Mouse (Mus musculus) MEL (cell line): ENCODE results near the gene Dcun1d4. TPM values are rescaled to one million over a fixed set of nuclear protein-coding genes. Genes with fewer than 3 reads are reported as not detected.

ENCODE experiments used
- DNase-seq: peaks from one replicate; pipeline ENCODE4 v3.0.0; 2011; ENCODE audit warnings: low read depth, low spot score
- H3K27ac ChIP-seq: 2 replicates; pipeline ENCODE4 v1.5.1; 2012; ENCODE audit warnings: low read depth, mild to moderate bottlenecking, control low read depth, low read length, moderate library complexity; ENCODE audit not compliant: control insufficient read depth
- H3K27me3 ChIP-seq, 2 experiments: fragments of 150-350 bp in 1 of 2; sonication (generic) in 1 of 2; 2 replicates each; pipeline ENCODE4 v1.6.1; 2012; ENCODE audit warnings: low read length in 2 of 2, mild to moderate bottlenecking in 2 of 2, improper control_type of control experiment in 1 of 2, moderate library complexity in 1 of 2; ENCODE audit not compliant: insufficient read depth in 2 of 2, control insufficient read depth in 1 of 2
- H3K36me3 ChIP-seq, 2 experiments: 2 replicates each; pipeline ENCODE4 v1.6.1; 2012 to 2014; ENCODE audit warnings: low read length in 2 of 2, improper control_type of control experiment in 1 of 2, inconsistent platforms in 1 of 2, mild to moderate bottlenecking in 1 of 2; ENCODE audit not compliant: insufficient read depth in 2 of 2, control insufficient read depth in 1 of 2
- H3K4me1 ChIP-seq, 2 experiments: fragments of 150-350 bp in 1 of 2; sonication (generic) in 1 of 2; 2 replicates each; pipeline ENCODE4 v1.6.1; 2012; ENCODE audit warnings: low read length in 2 of 2, improper control_type of control experiment in 1 of 2, mild to moderate bottlenecking in 1 of 2; ENCODE audit not compliant: insufficient read depth in 2 of 2, control insufficient read depth in 1 of 2
- H3K4me3 ChIP-seq, 2 experiments: fragments of 150-350 bp in 1 of 2; sonication (generic) in 1 of 2; 2 replicates each; pipeline ENCODE4 v1.5.1; 2012; ENCODE audit warnings: low read depth in 2 of 2, low read length in 2 of 2, mild to moderate bottlenecking in 2 of 2, moderate library complexity in 2 of 2, control low read depth in 1 of 2, improper control_type of control experiment in 1 of 2; ENCODE audit not compliant: control insufficient read depth in 1 of 2, insufficient read depth in 1 of 2
- H3K79me2 ChIP-seq: 2 replicates; pipeline ENCODE4 v1.6.1; 2012; ENCODE audit warnings: mild to moderate bottlenecking, low read length, moderate library complexity; ENCODE audit not compliant: control insufficient read depth, poor library complexity, insufficient read depth
- H3K9ac ChIP-seq: 2 replicates; pipeline ENCODE4 v1.6.1; 2012; ENCODE audit warnings: low read depth, mild to moderate bottlenecking, control low read depth, low read length, moderate library complexity; ENCODE audit not compliant: control insufficient read depth, poor library complexity, severe bottlenecking
- H3K9me3 ChIP-seq: fragments of 150-350 bp; sonication (generic); replicated peaks from 2 replicates; pipeline ENCODE4 v1.6.1; 2012; ENCODE audit warnings: mild to moderate bottlenecking, low read length, improper control_type of control experiment, moderate library complexity; ENCODE audit not compliant: insufficient read depth
- ELF1 ChIP-seq: IDR thresholded peaks from 2 replicates; pipeline ENCODE4 v1.6.1; 2014; ENCODE audit warnings: low read depth, mild to moderate bottlenecking, inconsistent platforms, low read length, improper control_type of control experiment, moderate library complexity
- HCFC1 ChIP-seq: IDR thresholded peaks from 2 replicates; pipeline ENCODE4 v1.6.1; 2012; ENCODE audit warnings: low read depth, mild to moderate bottlenecking, inconsistent platforms, low read length, improper control_type of control experiment, moderate library complexity
- JUND ChIP-seq: IDR thresholded peaks from 2 replicates; pipeline ENCODE4 v1.6.1; 2011; ENCODE audit warnings: low read depth, mild to moderate bottlenecking, improper control_type of control experiment, low read length
- KAT2A ChIP-seq: conservative IDR thresholded peaks from 2 replicates; pipeline ENCODE4 v1.6.1; 2012; ENCODE audit warnings: low read depth, low read length, improper control_type of control experiment, inconsistent platforms
- MAX ChIP-seq: IDR thresholded peaks from 2 replicates; pipeline ENCODE4 v1.6.1; 2011; ENCODE audit warnings: low read length, improper control_type of control experiment
- MAZ ChIP-seq: IDR thresholded peaks from 2 replicates; pipeline ENCODE4 v1.6.1; 2012; ENCODE audit warnings: low read depth, mild to moderate bottlenecking, inconsistent platforms, low read length, improper control_type of control experiment
- MXI1 ChIP-seq: IDR thresholded peaks from 2 replicates; pipeline ENCODE4 v1.6.1; 2011; ENCODE audit warnings: mild to moderate bottlenecking, low read depth, low read length, improper control_type of control experiment
- MYB ChIP-seq: IDR thresholded peaks from 2 replicates; pipeline ENCODE4 v1.6.1; 2011; ENCODE audit warnings: mild to moderate bottlenecking, low read depth, low read length, improper control_type of control experiment
- NRF1 ChIP-seq: IDR thresholded peaks from 2 replicates; pipeline ENCODE4 v1.6.1; 2014; ENCODE audit warnings: low read depth, mild to moderate bottlenecking, inconsistent platforms, low read length, improper control_type of control experiment, moderate library complexity; ENCODE audit not compliant: poor library complexity, insufficient read depth, severe bottlenecking
- POLR2AphosphoS5 ChIP-seq: IDR thresholded peaks from 2 replicates; pipeline ENCODE4 v1.6.1; 2012; ENCODE audit warnings: low read depth, borderline replicate concordance, mild to moderate bottlenecking, inconsistent platforms, low read length, moderate library complexity, mixed read lengths
- RAD21 ChIP-seq: IDR thresholded peaks from 2 replicates; pipeline ENCODE4 v1.6.1; 2011; ENCODE audit warnings: mild to moderate bottlenecking, low read depth, low read length, improper control_type of control experiment
- RCOR1 ChIP-seq: IDR thresholded peaks from 2 replicates; pipeline ENCODE4 v1.6.1; 2012; ENCODE audit warnings: low read depth, mild to moderate bottlenecking, inconsistent platforms, low read length, improper control_type of control experiment
- TBP ChIP-seq: IDR thresholded peaks from 2 replicates; pipeline ENCODE4 v1.8.0; 2011; ENCODE audit warnings: low read depth, low read length, improper control_type of control experiment
- UBTF ChIP-seq: IDR thresholded peaks from 2 replicates; pipeline ENCODE4 v1.6.1; 2012; ENCODE audit warnings: low read depth, mild to moderate bottlenecking, inconsistent platforms, low read length, improper control_type of control experiment, moderate library complexity, borderline replicate concordance; ENCODE audit not compliant: insufficient read depth
- USF2 ChIP-seq, 2 experiments: IDR thresholded peaks; 2 replicates each; pipeline ENCODE4 v1.6.1; 2011 to 2012; ENCODE audit warnings: improper control_type of control experiment in 2 of 2, low read length in 2 of 2, borderline replicate concordance in 1 of 2, inconsistent platforms in 1 of 2, low read depth in 1 of 2, mild to moderate bottlenecking in 1 of 2; ENCODE audit not compliant: insufficient read depth in 1 of 2
- ZC3H11A ChIP-seq: IDR thresholded peaks from 2 replicates; pipeline ENCODE4 v1.6.1; 2012; ENCODE audit warnings: low read depth, mild to moderate bottlenecking, inconsistent platforms, low read length, improper control_type of control experiment
- ZKSCAN1 ChIP-seq: IDR thresholded peaks from 2 replicates; pipeline ENCODE4 v1.6.1; 2012; ENCODE audit warnings: low read depth, mild to moderate bottlenecking, inconsistent platforms, low read length, improper control_type of control experiment, moderate library complexity
- ZMIZ1 ChIP-seq: IDR thresholded peaks from 2 replicates; pipeline ENCODE4 v1.6.1; 2012; ENCODE audit warnings: low read depth, mild to moderate bottlenecking, inconsistent platforms, low read length, improper control_type of control experiment, moderate library complexity
- ZNF384 ChIP-seq: IDR thresholded peaks from 2 replicates; pipeline ENCODE4 v1.6.1; 2012; ENCODE audit warnings: low read depth, mild to moderate bottlenecking, inconsistent platforms, low read length, improper control_type of control experiment
- polyA plus RNA-seq, 2 experiments: library from polyadenylated mRNA; stranded (reverse) in 1 of 2; unstranded in 1 of 2; fragments of >175 nt in 1 of 2; fragments of >200 nt in 1 of 2; gene quantifications; 2 replicates each; pipeline versions ENCODE4 v1.2.1 to v1.2.4; 2012; ENCODE audit warnings: low replicate concordance in 2 of 2, low read depth in 1 of 2; ENCODE audit not compliant: insufficient read length in 2 of 2, insufficient read depth in 1 of 2, missing spikeins in 1 of 2
- total RNA-seq: library from RNA; depleted of rRNA; stranded (reverse); fragments of 300-350 nt; gene quantifications from 2 replicates; pipeline ENCODE4 v1.2.3, GENCODE M21; 2012

Gene Dcun1d4
- total and polyA plus RNA-seq, 3 experiments: 7.6 to 10.0 TPM; not detected in 1

- no peak for TF ChIP-seq JUND
- TF ChIP-seq TBP: no peak
- TF ChIP-seq RAD21: no peak
- no peak for TF ChIP-seq USF2 (IDR thresholded peaks at IDR 0.05; ENCODE audit: borderline replicate concordance in 1 of 2, insufficient read depth in 1 of 2, low read depth in 1 of 2, low read length in 2 of 2)
- no peak for TF ChIP-seq UBTF
- TF ChIP-seq ZMIZ1: no peak
- no peak for TF ChIP-seq RCOR1
- TF ChIP-seq ZKSCAN1: no peak
- TF ChIP-seq MAZ: no peak
- TF ChIP-seq ZNF384: no peak
- no peak for TF ChIP-seq HCFC1
- TF ChIP-seq MXI1: no peak
- TF ChIP-seq POLR2AphosphoS5: no peak
- TF ChIP-seq ZC3H11A: no peak
- no peak for TF ChIP-seq ELF1
- TF ChIP-seq MAX: no peak
- no peak for TF ChIP-seq NRF1
- TF ChIP-seq KAT2A: no peak
- no peak for TF ChIP-seq MYB
- TF ChIP-seq, all 39 proteins: peak for 0
- no peak for DNase-seq
- Histone ChIP-seq H3K36me3 (peaks cover 2 to 18% of the 10 kb centered on the region in 2 experiments), H3K9me3 (no peaks in the 10 kb centered on the region), H3K4me1 (peaks cover 6 to 11% of the 10 kb centered on the region in 2 experiments; a peak in 3 of 4 replicates), H3K79me2 (no peaks in the 10 kb centered on the region), H3K4me3 (no peak overlapping the region), H3K9ac (no peak overlapping the region), H3K27ac (no peak overlapping the region), H3K27me3 (no peaks in the 10 kb centered on the region)
These were observed 36.5 kb downstream of the Dcun1d4 start for GRCm38 (mm10) chr5:73517299-73517698.

GRCm38 (mm10) chr5:73518424-73519211 is 37.8 kb downstream of the Dcun1d4 start:
- Histone ChIP-seq H3K9ac (no peak overlapping the region), H3K27me3 (no peaks in the 10 kb centered on the region), H3K36me3 (peaks cover 2 to 31% of the 10 kb centered on the region in 2 experiments), H3K27ac (no peak overlapping the region), H3K4me1 (peaks cover 15 to 20% of the 10 kb centered on the region in 2 experiments), H3K9me3 (no peaks in the 10 kb centered on the region), H3K79me2 (no peaks in the 10 kb centered on the region), H3K4me3 (no peak overlapping the region)
- no peak for TF ChIP-seq USF2 (IDR thresholded peaks at IDR 0.05; ENCODE audit: borderline replicate concordance in 1 of 2, insufficient read depth in 1 of 2, low read depth in 1 of 2, low read length in 2 of 2)
- TF ChIP-seq TBP: no peak
- no peak for TF ChIP-seq HCFC1
- TF ChIP-seq ZC3H11A: no peak
- DNase-seq: no peak
